Mouse (Mus musculus): ENCODE data around the gene Ccnd2. TPM values are rescaled to one million over a fixed set of nuclear protein-coding genes. Genes with fewer than 3 reads are reported as not detected.

The Ccnd2 gene
- 100 to 1,000 TPM; 393 to 493 TPM for total RNA-seq (2023)

DNA sequence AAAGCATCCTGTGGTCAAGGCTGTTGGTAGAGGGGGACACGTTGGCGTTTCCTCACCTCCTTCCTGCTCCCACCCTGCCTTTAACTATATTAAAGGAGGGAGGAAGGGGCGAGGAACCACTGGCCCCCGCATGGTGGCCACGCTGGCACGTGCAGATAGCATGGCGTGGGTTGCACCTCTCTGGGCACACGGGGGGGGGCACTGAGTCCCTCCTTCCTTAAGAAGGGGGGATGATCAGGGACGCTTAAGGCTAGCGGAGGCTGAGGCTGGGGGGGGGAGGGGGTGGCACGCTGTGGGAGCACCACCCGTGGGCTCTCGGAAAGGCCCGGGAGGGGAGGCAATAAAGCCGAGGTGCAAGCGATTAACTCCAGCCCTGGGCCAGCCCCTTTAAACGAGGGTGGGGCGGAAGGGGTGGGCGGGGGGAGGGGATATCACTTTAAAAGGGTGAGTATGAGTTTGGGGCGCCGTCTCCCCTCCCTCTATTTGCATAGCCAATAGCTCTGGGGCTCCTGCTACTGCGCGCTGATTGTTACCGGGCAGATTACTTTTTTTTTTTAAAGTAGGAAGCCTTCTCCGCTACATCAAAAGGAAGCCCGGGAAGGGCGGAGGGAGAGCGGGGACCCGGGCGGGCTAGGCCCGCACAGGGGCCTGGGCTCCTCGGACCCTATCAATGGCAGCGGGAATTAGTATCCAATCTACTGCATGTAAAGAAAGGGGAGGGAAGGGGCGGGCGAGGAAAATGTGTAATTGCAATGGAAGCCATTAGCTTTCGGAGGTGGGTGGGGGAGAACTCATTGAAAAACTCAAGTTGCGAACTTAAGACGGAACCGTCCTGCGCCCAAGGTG lies at the start of gene Ccnd2:
TSS of gene Ccnd2 (minus strand) at position 88 of the 846 bp plus-strand sequence.

DNA sequence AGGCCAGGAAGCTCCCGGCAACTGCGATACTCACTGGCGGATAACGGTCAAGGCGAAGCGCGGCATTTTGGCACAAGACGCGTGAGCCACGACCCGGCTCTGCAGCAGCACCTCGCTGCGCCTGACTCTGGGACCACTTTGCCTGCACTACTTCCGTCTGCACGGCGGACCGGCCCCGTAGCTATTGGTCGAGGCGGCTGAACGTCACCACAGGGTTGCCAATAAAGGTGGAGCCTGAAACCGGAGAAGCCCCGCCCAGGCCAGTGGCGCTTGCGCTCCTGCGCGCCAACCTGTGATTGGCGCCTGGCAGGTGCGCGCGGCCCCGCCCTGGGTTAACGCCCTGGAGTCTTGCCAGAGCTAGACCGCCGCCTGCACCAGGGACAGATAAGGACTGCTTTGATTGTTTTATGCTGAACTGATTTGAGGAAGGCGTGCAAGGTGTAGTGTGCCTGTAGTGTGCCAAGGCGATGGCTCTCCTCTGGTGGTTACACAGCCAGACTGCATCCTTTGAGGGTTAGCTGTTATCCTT lies 42.5 kb downstream of the Ccnd2 start, which contains the start of gene Tigar:
TSS of gene Tigar (minus strand) at position 156 of the 529 bp plus-strand sequence.

Other genes starting within 250 kb of the Ccnd2 start
- gene Dyrk4, start 230.4 kb downstream of the Ccnd2 start, total RNA-seq (2023): 1 to 10 TPM in 1 of 2 experiments, under 1 TPM in 1; 0.74 to 2.1 TPM
- gene Rad51ap1, start 212.6 kb downstream of the Ccnd2 start, total RNA-seq (2023): 1 to 10 TPM; 2.9 to 4.3 TPM
- gene D6Wsu163e, start 212.2 kb downstream of the Ccnd2 start, total RNA-seq (2023): 10 to 100 TPM; 21.4 to 23.4 TPM
- gene Fgf6, start 136.6 kb downstream of the Ccnd2 start, total RNA-seq (2023): not detected
- not detected for gene Fgf23, start 79.3 kb downstream of the Ccnd2 start, total RNA-seq (2023)
- gene Tigar, start 42.6 kb downstream of the Ccnd2 start, total RNA-seq (2023): 1 to 10 TPM; 9.1 TPM

Data from T-cell, adult 66 days (primary cell).